Mouse (Mus musculus) cerebellum, adult 18-20 months (tissue): Measurements from ENCODE around the gene Pds5a.
"Not testable (repeated sequence)": the region's sequence is repeated elsewhere in the genome, so short reads cannot be mapped to it uniquely, and the experiment has no call there.

Experiments used
- DNase-seq, 2 experiments: peaks; one replicate each; pipeline ENCODE4 v3.0.0; 2021

Pds5a gene

DNA sequence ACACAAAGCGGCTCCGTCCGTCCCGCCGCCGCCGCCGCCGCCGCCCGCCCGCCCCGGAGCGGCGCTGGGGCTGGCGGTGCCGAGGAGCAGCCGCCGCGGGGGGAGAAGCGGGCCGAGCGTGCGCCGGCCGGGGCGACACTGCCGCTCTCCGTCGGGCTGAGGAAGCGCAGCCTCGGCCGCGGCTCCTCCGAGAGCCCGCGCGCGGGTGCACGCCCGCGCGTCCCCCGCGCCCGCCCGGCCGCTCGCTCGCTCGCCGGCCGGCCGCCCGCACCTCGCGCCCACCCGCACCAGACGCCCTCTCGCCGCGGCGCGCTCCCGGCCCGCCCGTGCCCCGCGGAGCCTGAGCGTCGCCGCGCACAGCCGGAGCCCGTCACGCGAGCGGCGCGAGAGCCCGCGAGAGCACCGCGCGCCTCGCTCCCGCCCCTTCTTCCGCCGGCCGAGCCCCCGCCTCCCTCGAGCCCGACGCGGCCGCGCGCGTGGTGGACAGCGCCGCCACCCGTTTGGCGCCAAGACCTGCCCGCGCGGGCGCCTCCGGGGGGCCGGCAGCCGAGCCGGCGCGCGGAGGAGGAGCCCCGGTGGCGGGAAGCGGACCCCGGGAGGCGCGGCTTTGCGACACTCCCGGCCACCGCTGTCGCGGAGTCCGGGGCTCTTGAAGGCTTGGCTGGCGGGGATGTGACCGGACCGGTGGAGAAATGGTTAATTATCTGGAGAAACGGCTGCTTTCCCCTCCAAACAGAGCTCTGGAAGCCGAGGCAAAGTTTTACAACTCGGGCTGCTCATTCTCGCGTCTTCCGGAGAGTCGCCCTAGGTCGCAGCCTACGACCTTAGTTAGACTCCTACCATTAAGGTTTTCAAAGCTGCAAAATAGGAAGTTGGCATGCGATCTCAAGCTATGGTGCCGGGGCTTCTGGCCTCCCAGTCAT lies at the start of gene Pds5a:
Gene Pds5a (minus strand): TSS at position 438 of the 923 bp plus-strand sequence.
- peak; percentile 79 to 91 for DNase-seq

DNA sequence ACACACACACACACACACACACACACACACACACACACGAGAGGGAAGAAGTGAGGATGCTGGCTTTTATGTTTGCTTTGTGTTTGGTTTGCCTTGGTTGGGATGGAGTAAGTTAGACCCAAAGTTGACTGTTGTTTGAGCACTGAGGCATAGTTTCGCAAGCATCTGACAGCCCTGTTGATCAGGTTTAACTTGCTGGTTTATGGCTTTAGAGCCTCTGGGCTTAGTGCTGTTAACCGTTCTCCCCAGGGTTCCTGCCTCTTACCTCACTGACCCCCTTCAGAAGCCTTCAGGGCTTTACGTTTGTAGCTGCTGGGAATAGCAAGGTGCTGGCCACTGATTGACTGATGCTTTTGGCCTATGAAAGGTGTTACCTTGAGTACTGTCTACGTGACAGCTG lies 48.8 kb upstream of the Pds5a start:
- no peak for DNase-seq

DNA sequence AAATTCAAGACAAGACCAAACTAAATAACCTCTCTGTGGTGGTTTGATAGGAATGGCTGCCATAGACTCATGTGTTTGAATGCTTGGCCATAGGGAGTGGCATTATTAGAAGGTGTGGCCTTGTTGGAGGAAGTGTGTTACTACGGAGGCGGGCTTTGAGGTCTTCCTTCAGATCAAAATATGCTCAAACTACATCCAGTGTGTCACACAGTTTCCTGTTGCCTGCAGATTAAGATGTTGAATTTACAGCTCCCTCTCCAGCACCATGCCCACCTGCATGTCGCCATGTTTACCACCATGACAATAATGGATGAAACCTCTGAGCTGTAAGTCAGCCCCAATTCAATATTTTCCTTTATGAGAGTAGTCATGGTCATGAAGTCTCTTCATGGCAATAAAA lies 41.3 kb upstream of the Pds5a start:
- no peak for DNase-seq

DNA sequence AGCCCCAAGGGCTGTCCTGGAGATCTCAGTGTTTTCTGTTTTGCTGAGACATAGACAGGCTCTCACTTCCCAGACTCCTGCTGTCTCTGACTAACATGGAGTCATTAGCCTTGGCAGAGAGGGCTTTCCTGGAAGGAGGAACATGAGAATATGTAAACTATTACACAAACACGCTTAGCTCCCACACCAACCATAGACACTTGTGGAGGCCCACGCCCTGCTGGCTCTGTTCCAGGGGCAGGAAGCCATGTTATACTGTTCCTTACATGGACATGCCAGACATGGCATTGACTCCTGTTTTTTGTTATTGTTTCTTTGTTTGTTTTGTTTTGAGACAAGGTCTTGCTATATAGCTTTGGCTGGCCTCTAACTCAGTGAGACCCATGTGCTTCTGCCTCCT lies 37.5 kb upstream of the Pds5a start:
- DNase-seq = no peak

DNA sequence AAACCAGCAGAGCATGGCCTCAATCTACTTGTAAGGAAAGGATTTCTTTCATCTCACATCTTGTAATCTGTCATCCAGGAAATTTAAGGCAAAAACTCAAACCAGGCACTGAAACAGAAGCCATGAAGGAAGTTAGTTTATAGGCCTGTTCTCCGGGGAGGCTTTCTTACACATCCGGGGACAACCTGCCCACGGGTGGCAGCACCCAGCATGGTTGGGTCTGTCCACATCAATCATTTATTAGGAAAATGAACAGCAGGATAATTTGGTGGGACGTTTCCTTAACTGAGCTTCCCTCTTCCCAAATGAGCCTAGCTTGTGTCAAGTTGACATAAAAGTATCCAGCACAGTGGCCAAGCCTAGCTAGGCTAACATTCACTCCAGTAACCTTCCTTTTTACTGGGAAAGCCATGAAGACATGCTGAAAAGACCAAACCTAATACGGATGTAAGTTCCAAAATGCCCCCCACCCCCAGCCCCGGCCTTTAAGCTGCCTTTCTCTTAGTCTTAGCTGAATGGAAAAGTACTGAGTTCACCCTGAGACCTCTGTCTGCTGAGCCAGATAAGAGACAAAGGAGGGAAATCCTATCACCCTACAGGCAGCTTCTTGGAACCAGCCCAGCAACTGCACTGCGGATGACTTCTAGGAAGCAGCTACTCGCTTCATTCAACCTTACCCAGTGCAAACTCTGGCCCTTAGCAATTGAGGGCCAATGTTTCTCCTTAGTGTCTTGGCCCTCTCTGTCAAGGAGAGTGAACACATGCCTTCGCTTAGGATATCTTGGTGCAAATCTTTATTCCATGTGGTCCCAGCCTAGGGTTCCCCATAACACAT lies 33.3 kb upstream of the Pds5a start:
- no peak for DNase-seq

DNA sequence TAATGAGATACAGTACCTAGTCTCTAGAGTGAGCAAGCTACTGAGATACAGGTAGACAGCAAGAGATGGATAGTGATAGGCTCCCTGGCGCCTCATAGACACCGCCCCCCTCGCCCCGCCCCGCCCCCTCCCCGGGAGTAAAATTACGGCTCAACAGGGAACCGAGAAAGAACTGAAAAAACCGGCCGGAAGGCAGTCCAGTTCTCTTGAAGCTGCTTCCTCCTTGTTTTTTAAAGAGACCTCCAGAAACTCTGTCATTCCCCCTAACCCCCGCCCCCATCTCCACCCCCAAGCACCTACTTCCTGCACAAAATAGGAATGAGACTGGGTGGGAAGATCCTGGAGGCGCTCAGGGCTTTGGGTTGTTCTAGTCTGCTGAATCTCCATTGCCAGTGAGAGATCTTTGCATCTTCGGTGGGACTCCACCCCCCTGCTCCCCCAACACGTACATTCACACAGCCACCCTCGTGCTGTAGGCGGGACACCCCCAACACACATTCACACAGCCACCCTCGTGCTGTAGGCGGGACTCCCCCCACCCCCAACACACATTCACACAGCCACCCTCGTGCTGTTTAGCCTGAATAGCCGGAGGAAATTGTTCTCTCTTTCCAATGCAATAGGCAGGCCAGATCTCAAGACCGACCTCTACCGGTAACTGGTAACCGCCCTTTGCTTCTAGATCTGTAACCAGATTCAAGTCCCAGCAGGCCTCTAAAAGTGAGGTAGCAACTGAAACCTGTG lies 26.4 kb upstream of the Pds5a start:
- peak; percentile 40 to 57 for DNase-seq

DNA sequence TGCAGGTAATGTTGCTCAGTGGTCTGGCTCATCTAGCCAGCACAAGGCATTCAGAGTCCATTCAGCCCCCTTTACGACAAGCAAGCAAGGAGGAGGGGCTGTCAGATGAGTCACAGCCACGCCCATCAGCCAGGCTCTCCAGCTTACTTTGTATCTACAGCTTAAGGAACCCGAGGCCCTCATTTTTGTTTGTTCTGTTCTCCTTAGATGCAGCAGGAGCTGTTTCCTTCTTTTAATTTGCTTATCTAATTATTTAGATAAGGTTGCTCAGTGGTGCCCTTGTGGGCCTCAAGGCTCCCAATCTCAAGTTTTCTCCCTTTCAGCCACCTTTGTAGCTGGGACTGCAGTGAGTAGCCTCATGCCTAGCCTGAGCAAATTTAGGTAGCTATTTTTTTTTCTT lies 20.3 kb upstream of the Pds5a start:
- no peak for DNase-seq

DNA sequence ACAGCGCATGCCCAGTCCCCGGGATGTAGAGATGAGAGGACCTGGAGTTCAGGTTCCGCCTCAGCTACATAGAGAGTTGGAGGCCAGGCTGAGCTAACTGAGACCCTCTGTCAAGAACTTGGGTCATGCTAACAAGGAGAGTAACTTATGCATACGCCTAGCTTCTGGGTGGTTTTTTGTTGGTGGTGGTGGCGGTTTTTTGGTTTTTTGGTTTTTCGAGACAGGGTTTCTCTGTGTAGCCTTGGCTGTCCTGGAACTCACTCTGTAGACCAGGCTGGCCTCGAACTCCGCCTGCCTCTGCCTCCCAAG lies 19.8 kb upstream of the Pds5a start:
- not testable (repeated sequence) for DNase-seq

DNA sequence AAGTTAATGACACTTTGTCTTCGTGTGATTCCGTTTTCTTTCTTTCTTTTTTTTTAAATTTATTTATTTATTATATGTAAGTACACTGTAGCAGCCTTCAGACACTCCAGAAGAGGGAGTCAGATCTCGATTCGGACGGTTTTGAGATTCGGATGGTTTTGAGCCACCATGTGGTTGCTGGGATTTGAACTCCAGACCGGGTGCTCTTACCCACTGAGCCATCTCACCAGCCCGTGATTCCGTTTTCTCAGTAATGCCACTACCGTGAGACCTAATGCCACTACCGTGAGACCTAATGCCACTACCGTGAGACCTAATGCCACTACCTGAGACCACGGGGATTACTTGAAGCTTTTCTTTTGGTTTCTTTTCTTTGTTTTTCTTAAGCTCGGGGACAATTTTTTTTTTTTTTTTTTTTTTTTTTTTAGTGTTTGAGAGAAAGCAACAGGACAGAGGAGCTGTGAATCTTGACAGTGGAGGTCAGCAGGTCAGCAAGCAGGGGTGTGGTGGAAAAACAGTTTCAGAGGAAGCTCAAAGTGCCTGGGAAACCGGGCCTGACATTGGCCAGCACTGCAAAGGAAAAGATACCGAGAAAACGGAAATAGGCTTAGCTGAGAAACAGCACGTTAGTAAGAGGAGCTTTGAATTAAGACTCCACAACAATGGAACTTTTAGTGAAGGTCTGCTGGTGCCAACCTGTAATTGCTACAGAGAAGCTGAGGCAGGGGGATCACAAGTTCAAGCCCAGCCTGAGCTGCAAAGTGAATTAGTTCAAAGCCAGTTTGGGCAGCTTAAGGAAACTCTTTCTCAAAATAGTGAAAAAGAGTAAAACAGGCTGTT lies 19.2 kb upstream of the Pds5a start:
- DNase-seq = no peak

DNA sequence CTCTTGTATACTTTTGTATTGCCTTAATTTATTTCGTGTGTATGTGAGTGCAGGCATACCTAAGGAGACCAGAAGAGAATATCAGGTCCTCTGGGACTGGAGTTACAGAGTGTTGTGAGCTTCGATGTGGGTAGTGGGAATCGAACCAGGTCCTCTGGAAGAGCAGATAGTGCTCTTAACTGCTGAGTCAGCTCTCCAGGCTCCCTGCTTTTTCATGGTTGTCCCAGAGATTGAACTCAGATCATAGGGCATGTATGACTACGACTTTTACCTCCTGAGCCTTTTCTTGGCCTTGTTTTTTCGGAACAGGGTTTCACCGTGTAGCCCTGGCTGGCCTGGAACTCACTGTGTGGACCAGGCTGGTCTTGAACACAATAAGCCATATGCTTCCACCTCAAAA lies 17.0 kb upstream of the Pds5a start:
- no peak for DNase-seq

DNA sequence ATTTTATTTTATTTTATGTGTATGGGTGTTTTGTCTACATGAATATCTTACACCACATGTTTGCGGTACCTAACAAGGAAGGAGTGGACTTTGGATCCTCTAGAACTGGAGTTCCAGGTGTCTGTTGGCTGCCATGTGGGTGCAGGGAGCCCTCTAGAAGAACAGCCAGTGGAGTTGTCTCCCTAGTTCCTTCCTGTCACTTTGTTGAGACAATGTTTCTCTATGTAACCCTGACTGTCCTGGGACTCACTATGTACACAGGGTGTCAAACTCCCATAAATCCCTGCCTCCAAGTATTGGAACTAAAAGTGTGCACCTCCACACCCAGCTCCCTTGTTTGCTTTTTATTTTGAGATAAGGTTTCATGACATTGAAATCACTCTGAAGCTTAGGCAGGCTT lies 13.4 kb upstream of the Pds5a start:
- no peak for DNase-seq

DNA sequence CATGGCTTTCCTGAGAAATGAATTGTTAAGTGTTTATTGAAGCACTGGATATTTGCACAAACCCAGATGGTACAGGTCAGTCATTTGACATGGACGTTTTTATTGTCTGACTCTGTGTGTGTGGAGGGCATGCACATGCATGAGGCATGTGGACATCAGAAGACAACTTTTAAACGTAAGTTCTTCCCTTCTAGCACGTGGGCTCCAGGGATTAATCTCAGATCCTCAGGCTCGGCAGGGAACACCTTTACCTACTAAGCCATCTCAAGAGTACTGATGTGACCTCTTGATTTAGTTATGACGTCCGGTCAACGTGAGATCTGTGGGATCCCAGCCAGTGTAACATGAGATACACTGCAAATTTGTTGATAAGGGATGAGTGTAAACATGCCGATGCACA lies 12.2 kb upstream of the Pds5a start:
- no peak for DNase-seq

DNA sequence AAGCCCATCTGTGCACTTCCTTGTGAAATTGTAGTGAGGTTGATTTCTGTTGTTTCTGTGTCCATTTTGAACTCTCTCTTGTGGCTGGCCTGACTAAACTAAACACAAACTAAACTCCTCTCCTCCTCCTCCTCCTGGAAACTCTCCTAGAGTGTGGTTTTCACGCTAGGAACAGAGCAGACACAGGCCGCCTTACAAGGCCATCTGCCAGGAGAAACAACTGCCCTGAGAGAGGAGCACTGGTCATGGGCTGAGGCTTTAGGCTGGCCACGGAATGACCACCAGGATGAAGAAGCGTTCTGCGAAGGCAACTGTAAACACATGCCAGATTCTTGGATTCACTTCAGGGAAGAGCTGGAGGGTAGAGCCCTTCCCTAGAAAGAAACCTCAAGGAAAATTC lies 8.9 kb upstream of the Pds5a start:
- no peak for DNase-seq

DNA sequence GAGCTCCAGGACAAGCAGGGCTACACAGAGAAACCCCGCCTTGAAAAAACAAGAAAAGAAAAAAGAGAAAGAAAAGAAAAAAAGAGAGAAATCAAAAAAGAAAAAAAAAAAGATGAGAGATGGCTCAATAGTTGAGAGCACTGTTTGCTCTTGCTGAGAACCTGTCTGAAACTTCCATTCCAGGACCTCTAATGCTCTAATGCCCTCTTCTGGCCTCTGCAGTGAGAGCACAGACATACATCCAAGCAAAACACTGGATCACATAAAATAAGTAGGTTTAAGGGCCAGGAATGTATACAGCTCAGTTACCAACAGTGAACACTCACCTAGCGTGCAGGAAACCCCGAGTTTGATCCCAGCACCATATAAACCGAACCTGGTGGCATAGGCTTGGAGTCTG lies 8.1 kb upstream of the Pds5a start:
- DNase-seq = no peak

DNA sequence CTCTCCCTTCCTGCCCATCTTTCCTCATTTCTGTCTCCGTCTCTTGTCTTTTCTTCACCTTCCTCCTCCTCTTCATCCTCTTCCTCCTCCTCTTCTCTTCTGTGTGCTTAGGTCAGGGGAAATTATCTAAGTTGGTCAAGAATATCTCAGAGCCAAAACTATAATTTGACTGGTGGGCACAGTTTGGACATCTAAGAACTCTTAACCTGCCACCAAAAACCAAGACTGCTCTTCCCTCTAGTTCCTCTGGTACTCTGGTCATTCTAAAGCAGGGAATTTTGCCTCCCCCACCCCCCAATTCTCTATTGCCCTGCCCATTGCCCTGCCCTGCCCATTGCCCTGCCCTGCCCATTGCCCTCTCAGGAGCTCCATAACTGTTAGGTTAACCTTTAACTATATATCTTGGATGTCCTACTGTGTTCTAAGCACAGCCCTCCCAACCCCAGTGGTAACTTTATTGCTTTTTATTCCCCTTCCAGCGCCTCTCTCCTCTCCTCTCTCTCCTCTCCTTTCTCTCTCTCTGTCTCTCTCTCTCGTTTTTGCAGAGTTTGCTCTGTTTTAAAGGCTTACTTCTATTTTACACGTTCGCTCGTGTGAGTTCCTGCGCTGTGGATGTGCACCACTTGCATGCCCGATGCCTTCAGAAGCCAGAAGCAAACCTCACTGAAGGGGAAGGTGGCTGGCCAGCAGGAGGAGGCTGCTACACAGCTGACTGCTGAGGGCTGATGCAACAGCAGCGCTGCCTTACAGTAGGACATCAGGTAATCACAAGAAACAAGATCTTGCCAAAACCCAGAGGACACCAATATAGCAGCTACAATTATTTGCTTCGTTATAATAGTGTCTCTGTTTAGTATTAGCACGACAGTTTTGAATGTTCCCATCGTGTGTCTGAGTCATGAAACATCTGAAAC lies 6.9 kb upstream of the Pds5a start:
- DNase-seq = no peak

DNA sequence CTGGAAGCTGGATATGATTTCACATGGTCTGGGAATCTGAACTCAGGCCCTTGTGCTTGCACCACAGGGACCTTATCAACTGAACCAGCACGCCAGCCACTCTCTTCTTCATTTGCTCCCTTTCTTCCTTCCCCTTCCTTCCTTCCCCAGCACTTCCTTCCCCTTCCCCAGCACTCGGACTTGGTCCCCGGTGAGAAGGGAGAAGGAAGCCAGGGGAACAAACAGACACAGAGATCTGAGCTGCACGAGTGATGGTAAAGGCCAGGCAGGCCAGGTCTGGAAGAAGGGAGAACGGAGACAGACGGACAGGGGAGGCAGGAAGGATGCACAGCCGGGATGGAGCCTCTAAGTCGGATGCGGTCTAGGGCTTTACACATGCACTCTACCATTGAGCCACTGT lies 5.2 kb upstream of the Pds5a start:
- no peak for DNase-seq

DNA sequence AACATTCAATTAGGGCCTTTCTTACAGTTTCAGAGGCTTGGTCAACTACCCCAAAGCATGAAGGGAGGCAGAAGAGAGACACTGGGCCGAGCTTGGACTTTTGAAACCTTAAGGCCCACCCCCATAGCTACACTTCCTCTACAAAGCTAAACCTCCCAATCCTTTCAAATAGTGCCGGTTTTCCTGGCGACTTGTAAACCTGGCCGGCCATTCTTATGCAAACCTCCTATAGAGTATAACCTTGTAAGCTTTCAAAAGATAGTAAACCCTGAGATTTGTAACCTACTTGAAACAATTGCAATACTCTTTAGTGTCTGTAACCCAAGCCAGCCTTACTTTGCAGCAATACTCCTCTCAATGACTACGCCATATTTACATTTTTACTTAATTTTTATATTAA lies 2.0 kb upstream of the Pds5a start:
- no peak for DNase-seq

DNA sequence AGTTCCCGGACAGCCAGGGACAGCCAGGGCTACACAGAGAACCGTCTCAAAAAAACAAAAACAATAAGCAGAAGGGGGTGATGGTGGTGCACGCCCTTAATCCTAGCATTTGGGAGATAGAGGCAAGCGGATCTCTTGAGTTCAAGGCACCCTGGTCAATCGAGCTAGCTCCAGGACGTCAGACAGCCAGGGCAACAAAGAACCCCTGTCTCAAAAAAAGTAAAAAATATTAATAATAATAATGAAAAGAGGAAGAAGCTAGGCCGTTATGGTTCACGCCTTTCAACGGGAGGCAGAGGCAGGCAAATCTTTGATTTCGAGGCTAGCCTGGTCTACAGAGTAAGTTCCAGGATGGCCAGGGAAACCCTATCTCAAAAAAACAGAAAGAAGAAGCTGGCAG lies 1.1 kb upstream of the Pds5a start:
- DNase-seq = no peak

DNA sequence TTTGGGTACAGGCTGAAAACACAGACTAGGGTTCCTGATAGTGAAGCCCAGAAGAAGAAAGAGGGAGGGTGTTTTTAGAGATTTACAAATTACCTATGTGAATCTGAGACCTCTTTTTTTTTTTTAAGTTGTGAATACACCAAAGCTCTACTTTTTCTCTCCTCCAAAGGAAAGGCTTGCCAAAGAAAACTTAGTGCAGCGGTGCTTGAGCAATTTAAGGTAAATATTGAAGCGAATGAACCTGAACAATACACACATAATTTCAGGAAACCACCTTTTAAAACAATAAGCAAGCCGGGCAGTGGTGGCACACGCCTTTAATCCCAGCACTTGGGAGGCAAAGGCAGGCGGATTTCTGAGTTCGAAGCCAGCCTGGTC lies 675 bp upstream of the Pds5a start:
- DNase-seq = peak in 1 of 2 experiments; percentile 10

DNA sequence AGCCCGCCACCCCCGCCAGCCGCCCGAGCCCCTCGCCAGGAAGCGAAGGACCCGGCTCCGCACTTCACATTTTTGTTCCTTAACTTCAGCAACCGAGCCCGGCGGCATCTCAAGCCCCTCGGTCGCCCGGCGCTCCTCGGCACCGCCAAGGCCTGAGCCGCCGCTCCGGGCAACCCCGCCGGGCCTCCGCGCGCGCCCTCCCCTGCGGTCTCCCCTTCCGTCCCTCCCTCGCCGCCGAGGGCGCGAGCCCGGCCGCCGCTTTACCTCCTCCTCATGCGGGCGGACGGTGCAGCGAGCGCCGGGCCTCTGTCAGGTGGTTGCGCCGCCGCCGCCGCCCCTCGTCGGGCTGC lies 612 bp downstream of the Pds5a start:
- no peak for DNase-seq

DNA sequence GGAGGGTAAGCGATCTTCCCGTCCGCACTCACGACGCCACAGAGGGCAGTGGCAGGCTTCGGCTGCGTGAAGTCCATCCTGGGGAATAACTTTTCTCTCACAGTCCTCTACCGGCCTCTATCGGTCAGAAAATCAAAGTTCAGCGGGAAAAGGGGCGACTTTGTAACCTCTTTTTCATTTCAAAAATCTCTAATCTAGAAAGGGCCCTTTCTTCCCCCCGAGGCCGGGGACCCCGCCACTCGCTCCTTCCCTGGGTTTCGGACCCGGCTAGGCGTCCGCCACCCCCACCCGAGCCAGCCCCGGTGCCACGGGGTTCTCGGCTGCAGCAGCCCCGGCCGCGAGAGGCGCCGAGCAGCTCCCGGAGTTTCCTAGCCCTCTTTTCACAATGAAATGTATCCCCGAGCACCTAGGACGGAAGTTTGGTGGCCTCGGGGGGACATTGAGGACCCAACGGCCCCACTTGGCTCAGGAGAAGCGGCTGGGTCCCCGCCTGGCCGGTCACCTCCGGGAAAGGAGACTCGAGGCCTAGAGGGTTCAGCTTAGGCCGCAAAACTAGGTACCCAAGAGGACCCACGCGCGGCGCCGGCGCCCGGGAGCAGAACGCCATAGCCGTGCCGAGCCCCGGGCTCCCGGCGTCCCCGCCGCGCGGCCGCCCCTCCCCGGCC lies 1.1 kb downstream of the Pds5a start:
- peak; percentile 77 to 83 for DNase-seq
